Mouse (Mus musculus) testis, adult 2 months (tissue): ENCODE results near the gene Neurl2. TPM values are rescaled to one million over a fixed set of nuclear protein-coding genes. Genes with fewer than 3 reads are reported as not detected.

Experiments used
- H3K27ac ChIP-seq: fragments of 200-500 bp; 2 replicates; pipeline ENCODE4 v1.5.1; 2012; ENCODE audit warnings: low read depth, low read length; ENCODE audit not compliant: control insufficient read depth, insufficient read depth
- H3K27me3 ChIP-seq: fragments of 200-500 bp; 2 replicates; pipeline ENCODE4 v1.6.1; 2012; ENCODE audit warnings: mild to moderate bottlenecking, low read length, moderate library complexity; ENCODE audit not compliant: control insufficient read depth, insufficient read depth
- H3K36me3 ChIP-seq: fragments of 200-500 bp; 2 replicates; pipeline ENCODE4 v1.6.1; 2012; ENCODE audit warnings: mild to moderate bottlenecking, low read length; ENCODE audit not compliant: control insufficient read depth, insufficient read depth
- H3K4me1 ChIP-seq: fragments of 200-500 bp; 2 replicates; pipeline ENCODE4 v1.6.1; 2012; ENCODE audit warnings: low read length; ENCODE audit not compliant: control insufficient read depth, insufficient read depth
- H3K4me3 ChIP-seq: fragments of 200-500 bp; 2 replicates; pipeline ENCODE4 v1.5.1; 2012; ENCODE audit warnings: low read depth, mild to moderate bottlenecking, low read length, moderate library complexity, mixed read lengths; ENCODE audit not compliant: control insufficient read depth
- CTCF ChIP-seq: fragments of 200-500 bp; IDR thresholded peaks from 2 replicates; pipeline ENCODE4 v1.5.1; 2012; ENCODE audit warnings: low read depth, mild to moderate bottlenecking, inconsistent platforms, low read length, moderate library complexity; ENCODE audit not compliant: control insufficient read depth, insufficient read depth, insufficient replicate concordance
- POLR2A ChIP-seq: fragments of 200-500 bp; IDR thresholded peaks from 2 replicates; pipeline ENCODE4 v1.6.1; 2012; ENCODE audit warnings: low read depth, mild to moderate bottlenecking, inconsistent platforms, low read length, moderate library complexity; ENCODE audit not compliant: control insufficient read depth
- polyA plus RNA-seq: library from polyadenylated mRNA; depleted of rRNA; stranded (reverse); fragments of >200 nt; gene quantifications from 2 replicates; pipeline ENCODE4 v1.2.3, GENCODE M21; 2012

Gene Neurl2
- polyA plus RNA-seq, 1 experiment = 1.2 TPM

- H3K36me3 ChIP-seq = no peaks in the 10 kb centered on the region
- H3K27ac ChIP-seq = no peak overlapping the region
- no peaks in the 10 kb centered on the region for H3K27me3 ChIP-seq
- TF ChIP-seq CTCF (no peak), POLR2A (no peak)
- H3K4me3 ChIP-seq = no peak overlapping the region; the same call in 1 of the 2 replicates
- H3K4me1 ChIP-seq = peaks cover 18% of the 10 kb centered on the region
These were observed 1.1 kb downstream of the Neurl2 start for GRCm38 (mm10) chr2:164832032-164832747.

- no peaks in the 10 kb centered on the region for H3K36me3 ChIP-seq
- TF ChIP-seq POLR2A = no peak
- no peak for TF ChIP-seq CTCF
These were observed 2.2 kb downstream of the Neurl2 start for GRCm38 (mm10) chr2:164831029-164831428.

GRCm38 (mm10) chr2:164829090-164829489 lies 4.2 kb downstream of the Neurl2 start:
- Histone ChIP-seq H3K4me3 (peak overlapping the region; percentile 23), H3K27me3 (no peaks in the 10 kb centered on the region), H3K4me1 (peaks cover 16% of the 10 kb centered on the region), H3K27ac (peak overlapping the region; percentile 9; the same call in 1 of the 2 replicates), H3K36me3 (no peaks in the 10 kb centered on the region)
- TF ChIP-seq CTCF (no peak), POLR2A (no peak)

More at GRCm38 (mm10) chr2:164831029-164831428, 2.2 kb downstream of the Neurl2 start:
- Histone ChIP-seq H3K4me1 (peaks cover 18% of the 10 kb centered on the region), H3K27me3 (no peaks in the 10 kb centered on the region), H3K4me3 (peak overlapping the region; percentile 32; the same call in 1 of the 2 replicates), H3K27ac (no peak overlapping the region)

- no peaks in the 10 kb centered on the region for H3K36me3 ChIP-seq
- peaks cover 10% of the 10 kb centered on the region for H3K4me1 ChIP-seq
- peak within 1 kb of the TSS; percentile 80 for H3K27ac ChIP-seq
- H3K4me3 ChIP-seq = peak within 1 kb of the TSS; percentile 23
- TF ChIP-seq POLR2A (peak; percentile 49; the same call in 1 of the 2 replicates), CTCF (no peak)
- H3K27me3 ChIP-seq = no peaks in the 10 kb centered on the region
These were observed 4.8 kb downstream of the Neurl2 start, which contains the start of gene Spata25 for GRCm38 (mm10) chr2:164828437-164828836. Gene Spata25, minus strand, starts transcription at chr2:164828537.

GRCm38 (mm10) chr2:164827146-164827850 lies 6.0 kb downstream of the Neurl2 start:
- Histone ChIP-seq H3K36me3 (no peaks in the 10 kb centered on the region), H3K4me3 (peak overlapping the region; percentile 23), H3K27ac (no peak overlapping the region), H3K27me3 (no peaks in the 10 kb centered on the region), H3K4me1 (peaks cover under 1% of the 10 kb centered on the region)
- TF ChIP-seq POLR2A = no peak
- TF ChIP-seq CTCF = no peak

- TF ChIP-seq POLR2A = no peak
- TF ChIP-seq CTCF = no peak
- no peak overlapping the region for H3K27ac ChIP-seq
- no peaks in the 10 kb centered on the region; the same call in 1 of the 2 replicates for H3K4me1 ChIP-seq
- H3K4me3 ChIP-seq = no peak overlapping the region; the same call in 1 of the 2 replicates
- H3K36me3 ChIP-seq = no peaks in the 10 kb centered on the region
- no peaks in the 10 kb centered on the region for H3K27me3 ChIP-seq
These were observed 7.7 kb downstream of the Neurl2 start for GRCm38 (mm10) chr2:164825521-164825920.

- TF ChIP-seq POLR2A (no peak), CTCF (no peak)
- no peaks in the 10 kb centered on the region for H3K27me3 ChIP-seq
- no peak overlapping the region; the same call in 1 of the 2 replicates for H3K4me3 ChIP-seq
- no peaks in the 10 kb centered on the region; the same call in 1 of the 2 replicates for H3K4me1 ChIP-seq
- no peak overlapping the region for H3K27ac ChIP-seq
- no peaks in the 10 kb centered on the region; the same call in 1 of the 2 replicates for H3K36me3 ChIP-seq
These were observed 9.3 kb downstream of the Neurl2 start for GRCm38 (mm10) chr2:164823969-164824368.
